Mouse (Mus musculus) cortical plate, adult 2 months (tissue): ENCODE data around the gene Exph5.

Experiments
- CTCF ChIP-seq: fragments of 200-500 bp; IDR thresholded peaks from 2 replicates; pipeline ENCODE4 v1.5.1; 2011; ENCODE audit warnings: mild to moderate bottlenecking, control low read depth, low read length; ENCODE audit not compliant: insufficient read depth; ENCODE audit errors: extremely low read depth
- POLR2A ChIP-seq: fragments of 200-500 bp; IDR thresholded peaks from 2 replicates; pipeline ENCODE4 v1.6.1; 2011; ENCODE audit warnings: mild to moderate bottlenecking, low read length, control low read depth; ENCODE audit not compliant: insufficient read depth; ENCODE audit errors: extremely low read depth

DNA sequence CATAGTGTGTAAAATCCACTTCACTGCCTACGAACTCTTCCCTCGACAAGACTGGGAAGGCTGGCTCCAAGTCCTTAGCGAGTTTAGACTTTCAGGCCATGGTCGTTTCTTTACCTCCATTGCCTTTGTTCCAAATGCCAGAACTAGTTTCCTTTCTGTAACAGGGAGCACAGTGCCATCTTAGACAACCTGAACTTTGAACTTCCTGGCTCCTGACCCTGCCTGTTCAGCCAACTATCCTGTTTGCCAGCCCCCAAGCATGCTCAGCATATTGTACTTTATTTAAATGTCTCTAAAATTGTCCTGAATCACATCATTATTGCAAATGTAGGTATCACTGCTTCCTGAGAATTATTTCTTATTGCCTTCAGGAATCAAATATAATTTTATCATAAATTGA, 32.0 kb downstream of the Exph5 start:
- TF ChIP-seq CTCF (no peak), POLR2A (no peak)
